Mouse (Mus musculus) neural tube, embryonic 11.5 days (tissue): ENCODE results near the gene Ntng2. TPM values are rescaled to one million over a fixed set of nuclear protein-coding genes. Genes with fewer than 3 reads are reported as not detected.
A peak's percentile ranks its signal among the peaks of the same experiment; 100 is the strongest.

Experiments
- ATAC-seq: fragments of 200-750 bp; cut with Nextera tagmentation; 2 replicates; pipeline ENCODE4 v1.8.0; 2017; ENCODE audit warnings: moderate number of reproducible peaks, mild to moderate bottlenecking, moderate TSS enrichment, moderate library complexity; ENCODE audit not compliant: insufficient read depth, low FRiP score, low TSS enrichment
- DNase-seq: peaks from one replicate; pipeline ENCODE4 v3.0.0-alpha.2; 2015; ENCODE audit warnings: low spot score
- H3K27ac ChIP-seq: fragments of 300-500 bp; sonication (generic); 2 replicates; pipeline ENCODE4 v1.5.1; 2014; ENCODE audit warnings: low read depth, mild to moderate bottlenecking, low read length
- H3K27me3 ChIP-seq: fragments of 300-500 bp; sonication (generic); 2 replicates; pipeline ENCODE4 v1.6.1; 2014; ENCODE audit warnings: mild to moderate bottlenecking, low read length, mixed read lengths; ENCODE audit not compliant: control insufficient read depth, insufficient read depth
- H3K36me3 ChIP-seq: fragments of 300-500 bp; sonication (generic); 2 replicates; pipeline ENCODE4 v1.6.1; 2014; ENCODE audit warnings: mild to moderate bottlenecking, low read length, moderate library complexity, mixed read lengths; ENCODE audit not compliant: control insufficient read depth, insufficient read depth
- H3K4me1 ChIP-seq: fragments of 300-500 bp; sonication (generic); 2 replicates; pipeline ENCODE4 v1.6.1; 2014; ENCODE audit warnings: low read length, mixed read lengths; ENCODE audit not compliant: control insufficient read depth, insufficient read depth
- H3K4me2 ChIP-seq: fragments of 300-500 bp; sonication (generic); 2 replicates; pipeline ENCODE4 v1.6.1; 2014; ENCODE audit warnings: low read depth, mild to moderate bottlenecking, moderate library complexity
- H3K4me3 ChIP-seq: fragments of 300-500 bp; sonication (generic); 2 replicates; pipeline ENCODE4 v1.5.1; 2014; ENCODE audit warnings: low read depth, low read length
- H3K9ac ChIP-seq: fragments of 300-500 bp; sonication (generic); 2 replicates; pipeline ENCODE4 v1.6.1; 2014; ENCODE audit warnings: mild to moderate bottlenecking, low read length
- H3K9me3 ChIP-seq: fragments of 300-500 bp; sonication (generic); 2 replicates; pipeline ENCODE4 v1.6.1; 2016; ENCODE audit warnings: low read length; ENCODE audit not compliant: control insufficient read depth
- WGBS: fragments of 180-500 bp; shearing (Covaris S2); extraction: QIAGEN DNeasy Blood & Tissue Kit; methylation state at CpG from one replicate; pipeline ENCODE4 v1.1.7; 2014; 5-methylcytosine and 5-hydroxymethylcytosine counted together
- polyA plus RNA-seq: library from polyadenylated mRNA; unstranded; fragments of >200 nt; fragmentation: Nextera tagmentation; extraction: Ambion mirVana; gene quantifications from 2 replicates; pipeline ENCODE4 v1.2.1, GENCODE M21; 2014

The Ntng2 gene
- polyA plus RNA-seq, 1 experiment from 2014 or later = 3.6 TPM

DNA sequence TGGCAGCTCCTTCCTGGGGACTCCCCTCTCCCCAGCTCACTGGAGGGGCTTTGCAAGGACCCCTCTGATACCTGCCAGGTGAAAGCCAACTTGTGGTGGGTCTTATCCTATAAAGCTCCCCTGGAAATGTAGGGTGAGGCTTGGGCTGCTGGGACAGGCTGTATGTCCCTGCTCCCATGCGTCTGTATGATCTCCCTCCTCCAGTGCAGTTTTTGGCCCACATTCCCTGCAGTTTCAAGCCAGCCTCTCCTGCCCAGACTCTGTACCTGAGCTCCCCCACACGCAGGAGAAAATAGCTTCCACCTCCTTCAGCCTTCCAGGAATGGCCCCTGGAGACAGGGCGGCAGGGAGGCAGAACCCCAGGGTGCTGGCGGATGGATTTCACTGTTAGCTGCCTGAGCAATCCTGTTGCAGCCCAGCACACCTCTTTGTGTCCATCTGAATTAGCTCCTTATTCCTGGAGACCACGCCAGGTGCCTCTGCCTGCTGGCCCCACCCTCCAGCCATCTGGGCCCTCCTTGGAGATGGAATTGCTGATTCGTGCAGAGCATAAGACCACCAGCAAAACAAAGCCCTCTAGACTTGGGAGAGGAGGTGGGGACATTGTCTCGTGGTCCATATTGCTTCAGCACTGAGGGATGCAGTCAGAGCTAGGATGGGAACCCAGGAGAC is 29.1 kb downstream of the Ntng2 start:
- ATAC-seq = no peak
- Histone ChIP-seq H3K4me3 (no peak overlapping the region), H3K27ac (no peak overlapping the region), H3K36me3 (no peaks in the 10 kb centered on the region), H3K4me2 (no peak overlapping the region), H3K4me1 (no peaks in the 10 kb centered on the region), H3K9ac (no peak overlapping the region), H3K9me3 (no peaks in the 10 kb centered on the region), H3K27me3 (no peaks in the 10 kb centered on the region)
- WGBS = 54% methylated on average over 7 of the region's 7 CpGs
- no peak for DNase-seq

DNA sequence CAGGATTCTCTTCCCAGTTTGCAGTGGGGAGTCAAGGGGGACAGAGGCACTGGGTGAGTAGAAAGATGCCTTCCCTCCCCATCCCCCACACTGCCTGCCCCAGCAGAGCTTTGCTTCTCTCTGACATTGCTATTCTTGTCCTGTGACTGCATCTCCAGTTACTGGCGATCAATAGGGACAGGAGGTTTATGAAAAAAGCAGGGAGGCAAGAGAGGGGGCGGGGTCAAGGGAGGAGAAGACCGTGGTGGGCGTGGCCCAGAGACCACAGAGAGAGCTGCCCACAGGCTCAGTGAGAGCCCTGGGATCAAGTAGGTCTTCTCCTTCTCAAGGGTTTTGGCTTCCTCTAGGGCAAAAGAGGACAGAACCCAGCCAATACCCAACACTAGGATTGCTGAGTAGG is 30.5 kb downstream of the Ntng2 start:
- WGBS = 5% methylated on average over 4 of the region's 4 CpGs

DNA sequence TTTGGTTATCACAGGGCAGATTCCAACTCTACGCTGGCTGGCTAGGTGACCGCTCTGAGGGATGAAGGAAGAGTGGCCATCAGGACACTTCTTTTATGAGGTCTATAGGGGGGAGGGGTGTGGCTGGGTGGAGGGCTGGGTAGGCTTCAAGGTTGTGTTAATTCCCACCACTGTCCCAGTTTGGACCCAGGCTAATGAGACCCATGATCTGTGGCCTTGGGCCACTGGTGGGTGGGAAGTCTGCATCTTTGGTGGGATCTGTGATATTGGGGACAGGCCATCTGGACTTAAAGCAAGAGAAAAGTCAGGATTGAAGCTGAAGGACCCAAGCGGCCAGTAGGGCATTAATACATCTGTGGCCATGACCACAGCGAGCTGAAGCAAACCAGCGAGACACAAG is 34.0 kb downstream of the Ntng2 start:
- Histone ChIP-seq H3K9ac (no peak overlapping the region), H3K4me3 (no peak overlapping the region), H3K4me1 (no peaks in the 10 kb centered on the region), H3K9me3 (no peaks in the 10 kb centered on the region), H3K4me2 (no peak overlapping the region), H3K27me3 (no peaks in the 10 kb centered on the region), H3K36me3 (no peaks in the 10 kb centered on the region), H3K27ac (no peak overlapping the region)
- DNase-seq (no peak), ATAC-seq (no peak)
- 84% methylated on average over 5 of the region's 5 CpGs for WGBS

More for the DNA sequence above, 30.5 kb downstream of the Ntng2 start:
- ATAC-seq (no peak), DNase-seq (peak; percentile 48)
- no peaks in the 10 kb centered on the region for H3K4me1 ChIP-seq
- H3K27ac ChIP-seq = no peak overlapping the region
- no peak overlapping the region for H3K9ac ChIP-seq
- H3K36me3 ChIP-seq = no peaks in the 10 kb centered on the region
- H3K4me3 ChIP-seq = no peak overlapping the region
- H3K27me3 ChIP-seq = no peaks in the 10 kb centered on the region
- H3K9me3 ChIP-seq = no peaks in the 10 kb centered on the region
- no peak overlapping the region for H3K4me2 ChIP-seq

DNA sequence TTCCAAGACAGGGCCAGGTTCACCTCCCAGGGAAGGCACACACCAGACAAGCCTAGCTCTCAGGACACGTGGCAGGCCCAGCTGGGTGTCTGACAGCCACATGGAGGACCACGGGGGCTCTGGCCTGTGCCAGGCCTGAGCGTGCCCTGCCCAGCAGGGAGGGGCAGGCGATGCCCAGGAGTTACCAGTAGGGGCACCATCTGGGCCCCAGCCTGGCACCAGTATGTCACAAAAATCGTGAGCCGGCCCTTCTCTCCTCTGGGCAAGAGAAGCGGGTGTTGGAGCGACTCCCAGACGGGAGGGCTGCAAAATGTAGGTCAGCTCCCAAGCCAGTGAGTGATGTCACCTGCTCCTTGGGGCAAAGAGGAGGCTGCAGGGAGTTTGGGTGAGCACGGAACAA is 34.9 kb downstream of the Ntng2 start:
- DNase-seq = no peak
- Histone ChIP-seq H3K27me3 (no peaks in the 10 kb centered on the region), H3K4me3 (no peak overlapping the region), H3K36me3 (no peaks in the 10 kb centered on the region), H3K4me2 (no peak overlapping the region), H3K9me3 (no peaks in the 10 kb centered on the region), H3K4me1 (no peaks in the 10 kb centered on the region), H3K9ac (no peak overlapping the region), H3K27ac (no peak overlapping the region)
- ATAC-seq = no peak
- 68% methylated on average over 10 of the region's 10 CpGs for WGBS

DNA sequence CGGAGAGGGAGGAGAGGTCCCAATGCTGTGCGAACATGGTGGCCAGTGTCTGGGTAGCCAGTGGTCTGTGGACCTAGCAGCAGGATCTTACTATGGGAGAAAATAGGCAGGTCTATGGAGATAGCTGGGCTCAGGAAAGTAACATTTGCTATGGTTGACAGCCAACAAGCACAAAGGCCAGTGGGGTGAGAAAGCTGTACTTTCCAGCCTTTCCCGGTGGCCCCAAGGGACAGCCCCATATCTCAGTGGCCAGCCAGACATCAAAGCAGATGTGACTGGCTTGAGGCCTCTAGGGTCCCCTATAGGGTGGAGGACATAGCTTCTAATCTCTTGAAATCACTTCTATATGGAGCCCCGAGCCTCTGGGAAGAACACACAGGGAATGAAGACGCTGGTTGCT is 35.8 kb downstream of the Ntng2 start:
- no peaks in the 10 kb centered on the region for H3K9me3 ChIP-seq
- no peak overlapping the region for H3K4me3 ChIP-seq
- H3K36me3 ChIP-seq = no peaks in the 10 kb centered on the region
- ATAC-seq (no peak), DNase-seq (no peak)
- no peaks in the 10 kb centered on the region for H3K4me1 ChIP-seq
- H3K4me2 ChIP-seq = no peak overlapping the region
- no peak overlapping the region for H3K27ac ChIP-seq
- H3K27me3 ChIP-seq = no peaks in the 10 kb centered on the region
- 83% methylated on average over 5 of the region's 5 CpGs for WGBS
- no peak overlapping the region for H3K9ac ChIP-seq

DNA sequence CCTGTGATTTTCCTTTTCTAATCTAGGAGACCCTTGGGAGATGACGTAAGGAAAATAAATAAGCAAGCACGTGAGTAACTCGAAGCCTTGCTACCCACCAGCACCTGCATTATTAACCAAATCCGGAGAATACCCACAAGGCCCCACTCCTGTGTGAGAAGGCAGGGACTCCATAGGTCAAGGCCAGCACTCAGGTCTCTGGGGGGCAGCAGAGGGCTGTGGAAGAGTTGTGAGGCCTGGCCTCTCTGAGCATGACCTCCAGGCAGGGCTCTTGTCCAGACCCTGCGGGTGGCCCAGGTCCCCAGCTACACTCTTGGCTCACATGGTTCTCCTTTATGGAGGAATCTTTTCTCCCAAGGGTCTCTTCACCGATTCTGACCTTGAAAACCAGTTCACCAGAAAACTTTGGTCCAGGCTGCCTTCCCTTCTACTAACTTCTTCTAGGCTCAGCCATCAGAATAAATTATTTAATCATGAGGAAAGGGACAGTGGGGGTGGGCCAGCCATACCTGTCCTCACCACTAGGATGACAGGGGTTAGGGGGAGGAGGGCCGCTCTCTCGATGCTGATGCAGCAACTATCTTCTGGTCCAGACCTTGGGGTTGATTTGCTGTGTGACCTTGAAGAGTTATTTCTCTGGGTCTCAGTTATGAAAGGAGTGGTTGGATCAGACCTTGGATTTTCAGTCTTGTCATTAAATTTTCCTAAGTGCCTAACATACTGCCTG is 36.4 kb downstream of the Ntng2 start:
- Histone ChIP-seq H3K4me2 (no peak overlapping the region), H3K4me3 (no peak overlapping the region), H3K36me3 (no peaks in the 10 kb centered on the region), H3K9ac (no peak overlapping the region), H3K27ac (no peak overlapping the region), H3K27me3 (no peaks in the 10 kb centered on the region), H3K4me1 (no peaks in the 10 kb centered on the region), H3K9me3 (no peaks in the 10 kb centered on the region)
- DNase-seq (peak; percentile 40), ATAC-seq (no peak)
- 52% methylated on average over 8 of the region's 8 CpGs for WGBS

DNA sequence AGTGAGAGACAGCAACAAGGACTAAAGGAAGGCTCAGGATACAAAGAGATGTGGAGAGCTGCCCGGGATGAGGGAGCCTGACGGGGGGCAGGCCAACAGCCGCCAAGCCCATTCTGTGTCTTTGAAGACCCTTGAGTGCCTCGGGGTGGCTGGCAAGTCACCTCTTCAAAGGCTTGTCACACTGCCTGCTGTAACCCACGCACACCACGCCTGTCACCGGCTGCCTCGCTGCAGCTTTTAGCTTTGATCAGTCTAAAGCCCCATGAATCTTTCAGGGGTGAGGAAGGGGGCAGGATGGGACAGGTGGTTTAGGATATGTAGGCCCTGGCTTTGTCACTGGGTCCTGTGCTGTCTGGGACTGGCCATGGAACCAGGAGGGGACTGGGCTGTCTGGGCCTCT is 46.6 kb downstream of the Ntng2 start:
- 21% methylated on average over 8 of the region's 8 CpGs for WGBS
- H3K36me3 ChIP-seq = no peaks in the 10 kb centered on the region
- H3K27ac ChIP-seq = no peak overlapping the region
- no peak overlapping the region for H3K4me2 ChIP-seq
- no peaks in the 10 kb centered on the region for H3K4me1 ChIP-seq
- ATAC-seq (no peak), DNase-seq (no peak)
- no peaks in the 10 kb centered on the region for H3K9me3 ChIP-seq
- H3K27me3 ChIP-seq = no peaks in the 10 kb centered on the region
- H3K9ac ChIP-seq = no peak overlapping the region
- H3K4me3 ChIP-seq = no peak overlapping the region

DNA sequence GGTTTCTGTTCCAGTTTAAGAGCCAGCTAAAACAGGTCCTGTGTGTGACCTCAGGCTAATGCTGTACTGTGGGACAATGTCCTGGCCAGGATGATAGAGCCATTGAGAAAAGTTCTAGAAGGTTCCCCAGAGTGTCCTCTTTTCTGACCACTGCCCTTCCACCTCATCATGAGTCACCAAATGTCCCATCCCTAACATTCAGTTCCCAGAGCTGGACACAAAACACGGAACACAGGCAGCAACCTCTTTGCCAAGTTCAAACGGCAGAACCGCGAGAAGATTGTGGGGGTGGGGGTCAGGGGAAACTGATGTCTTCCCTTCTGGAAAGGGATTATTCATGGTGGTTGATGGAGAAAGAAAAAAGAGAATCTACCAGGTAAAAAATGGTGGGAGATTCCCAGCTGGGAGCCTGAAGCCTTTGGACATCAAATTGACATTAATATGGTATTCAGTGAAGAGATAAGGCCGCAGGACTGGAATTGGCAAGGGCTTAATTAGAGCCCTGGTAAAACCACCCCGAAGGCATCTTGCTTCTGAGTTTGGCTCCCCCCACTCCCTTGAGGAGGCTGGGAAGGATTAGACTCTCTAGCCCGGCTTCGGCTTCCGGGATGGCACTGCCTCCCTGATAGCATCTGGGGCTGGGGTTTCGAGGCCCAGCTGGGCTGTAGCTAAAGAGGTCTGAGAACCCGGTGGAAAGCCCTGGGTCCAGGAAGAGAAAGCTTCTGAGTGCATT is 51.4 kb downstream of the Ntng2 start:
- Histone ChIP-seq H3K4me3 (no peak overlapping the region), H3K9ac (no peak overlapping the region), H3K27me3 (peaks cover 4% of the 10 kb centered on the region; the same call in 1 of the 2 replicates), H3K36me3 (no peaks in the 10 kb centered on the region), H3K27ac (no peak overlapping the region), H3K4me1 (no peaks in the 10 kb centered on the region), H3K9me3 (no peaks in the 10 kb centered on the region), H3K4me2 (no peak overlapping the region)
- ATAC-seq (no peak), DNase-seq (no peak)
- WGBS = 72% methylated on average over 11 of the region's 11 CpGs
